Mouse (Mus musculus) layer of hippocampus, postnatal 25 days (tissue): ENCODE data around the gene Fndc7. TPM values are rescaled to one million over a fixed set of nuclear protein-coding genes. Genes with fewer than 3 reads are reported as not detected.

Experiments
- DNase-seq, 2 experiments: peaks; one replicate each; pipeline ENCODE4 v3.0.0; 2022; ENCODE audit warnings: mixed read lengths in 2 of 2, low spot score in 1 of 2; ENCODE audit errors: extremely low spot score in 1 of 2
- total RNA-seq, 2 experiments: library from RNA; stranded (reverse); gene quantifications; 2 replicates each; pipeline ENCODE4 v1.2.3; 2021

Fndc7 gene
- total RNA-seq, result under 1 TPM in 1 of 2 experiments, not detected in 1; 0.23 TPM

DNA sequence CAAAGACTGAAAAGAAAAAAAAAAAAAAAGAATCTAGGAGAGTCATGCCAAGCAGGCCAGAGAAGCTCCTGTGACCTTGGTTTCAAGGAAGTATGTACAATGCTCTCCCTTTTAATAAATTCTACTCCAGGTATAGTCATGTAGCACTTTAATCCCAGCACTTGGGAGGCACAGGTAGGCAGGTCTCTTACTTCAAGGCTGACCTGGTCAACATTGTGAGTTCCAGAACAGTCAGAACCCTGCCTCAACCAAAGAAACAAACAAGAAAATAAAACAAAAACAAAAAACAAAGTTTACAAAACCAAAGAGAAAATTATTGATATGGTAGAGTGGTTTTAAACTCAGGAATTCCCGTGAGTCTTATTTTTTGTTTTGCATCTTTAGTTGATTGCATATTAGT is at the start of gene Fndc7:
Fndc7 (minus strand) TSS at position 101 of the 400 bp plus-strand sequence.
- DNase-seq, result no peak

DNA sequence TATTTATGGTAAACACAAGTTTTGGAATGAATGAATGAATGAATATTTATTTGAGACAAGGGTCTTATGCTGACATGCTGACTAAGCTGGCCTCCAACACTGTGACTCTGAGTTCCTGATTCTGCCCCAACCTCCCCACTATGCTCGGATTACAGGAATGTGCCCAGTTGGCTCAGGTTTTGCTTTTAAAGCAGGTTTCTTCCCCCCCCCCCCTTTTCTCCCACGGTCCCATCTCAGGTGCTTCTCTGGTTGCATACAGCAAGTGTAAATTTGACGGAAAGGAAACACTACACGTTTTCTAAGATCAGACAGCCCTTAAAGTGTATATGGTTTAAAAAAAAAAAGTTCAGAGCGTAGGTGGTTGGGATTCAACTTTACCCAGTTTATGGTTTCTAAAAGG is 49.8 kb upstream of the Fndc7 start, which contains the start of gene Henmt1:
Henmt1 (plus strand) TSS at position 301 of the 400 bp plus-strand sequence.
- no peak for DNase-seq

DNA sequence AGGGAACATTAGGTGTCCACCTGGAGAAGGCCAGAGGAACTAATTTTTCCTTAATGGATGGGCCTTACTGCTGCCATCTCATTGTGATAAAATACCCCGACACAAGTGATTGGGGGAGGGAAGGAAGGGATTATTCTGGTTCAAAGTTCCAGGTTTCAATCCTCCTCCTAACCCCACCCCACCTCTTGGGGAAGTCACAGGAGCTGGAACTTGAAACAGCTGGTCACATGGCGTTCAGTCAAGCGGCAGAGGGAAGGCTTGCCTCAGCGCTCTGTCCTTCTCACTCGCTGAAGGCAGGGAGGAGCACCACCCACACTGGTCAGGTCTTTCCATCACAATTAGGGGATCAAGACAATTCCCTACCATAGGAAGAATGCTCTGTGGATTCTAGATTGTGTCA is 48.9 kb upstream of the Fndc7 start:
- no peak for DNase-seq

DNA sequence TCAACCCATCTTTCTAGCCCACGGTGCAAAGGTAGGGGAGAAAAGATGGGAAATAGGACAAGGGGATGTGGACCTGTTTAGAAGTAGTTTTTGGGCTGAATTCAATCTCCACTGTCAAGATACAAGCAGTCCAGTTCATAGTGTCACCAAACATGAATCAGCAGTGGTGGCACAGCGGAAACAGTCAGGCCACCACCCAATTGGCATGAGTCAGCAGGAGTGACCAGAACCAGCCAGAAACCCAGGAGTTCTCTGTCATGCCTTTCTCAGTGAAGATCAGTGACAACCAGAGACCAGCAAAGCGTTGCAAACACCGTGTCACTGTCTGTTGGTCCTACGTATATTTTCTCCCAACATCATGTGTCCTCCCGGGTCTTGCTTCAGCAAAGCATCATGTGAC is 43.7 kb upstream of the Fndc7 start:
- no peak for DNase-seq

DNA sequence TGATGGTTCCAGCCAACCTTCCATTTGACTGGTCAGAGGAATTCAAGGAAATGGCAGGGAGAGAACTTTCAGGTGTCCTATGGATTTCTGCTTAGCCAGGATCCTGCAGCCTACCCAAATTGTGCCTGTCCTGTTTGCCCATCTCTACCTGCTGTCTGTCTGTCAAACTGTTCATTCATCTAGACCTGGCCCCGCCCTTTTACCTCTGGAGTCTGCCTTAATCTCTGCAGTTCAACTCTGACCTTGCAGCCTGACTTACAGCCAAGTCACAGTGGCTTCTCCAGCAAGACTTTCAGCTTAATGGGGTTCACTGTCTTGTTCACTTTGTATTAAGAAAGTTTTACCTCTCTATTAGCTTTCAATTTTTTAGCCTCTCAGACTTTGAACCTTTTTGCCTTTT is 36.5 kb upstream of the Fndc7 start:
- no peak for DNase-seq

DNA sequence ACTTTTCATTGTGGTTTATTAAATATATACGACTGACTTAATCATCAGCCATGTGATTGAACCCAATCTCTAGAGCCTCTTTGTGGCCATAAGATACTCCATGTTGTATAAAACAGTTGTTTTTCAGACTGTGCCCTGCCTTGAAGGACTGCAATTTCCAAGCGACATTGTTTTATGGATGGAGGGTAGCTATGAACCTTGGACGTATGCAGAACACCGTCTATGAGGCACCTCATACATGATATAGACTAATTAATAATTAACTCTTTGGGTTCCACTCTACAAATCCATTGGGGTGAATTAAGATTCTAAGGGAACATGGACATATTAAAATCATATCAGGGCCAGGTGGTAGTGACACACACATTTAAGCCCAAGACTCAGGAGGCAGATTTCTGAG is 35.9 kb upstream of the Fndc7 start:
- DNase-seq, result no peak

DNA sequence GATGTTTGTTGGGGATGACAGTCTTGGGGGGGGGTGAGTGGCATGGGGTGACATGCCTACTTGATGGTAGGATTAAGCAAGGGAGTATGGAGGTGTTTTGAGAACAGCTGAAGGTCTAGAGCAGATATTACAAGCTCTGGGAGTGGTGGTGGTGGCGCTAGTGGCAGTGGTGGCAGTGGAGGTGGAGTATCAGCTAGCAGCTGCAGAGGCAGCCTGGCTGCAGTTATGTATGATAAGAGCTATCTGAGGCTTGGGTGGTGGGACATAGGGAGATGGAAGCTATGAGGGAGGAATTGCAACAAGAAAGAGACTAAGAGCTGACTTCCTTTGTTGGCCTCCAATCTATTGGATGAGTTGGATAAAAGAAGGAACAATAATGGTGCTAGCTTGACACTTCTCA is 32.0 kb upstream of the Fndc7 start:
- no peak for DNase-seq

DNA sequence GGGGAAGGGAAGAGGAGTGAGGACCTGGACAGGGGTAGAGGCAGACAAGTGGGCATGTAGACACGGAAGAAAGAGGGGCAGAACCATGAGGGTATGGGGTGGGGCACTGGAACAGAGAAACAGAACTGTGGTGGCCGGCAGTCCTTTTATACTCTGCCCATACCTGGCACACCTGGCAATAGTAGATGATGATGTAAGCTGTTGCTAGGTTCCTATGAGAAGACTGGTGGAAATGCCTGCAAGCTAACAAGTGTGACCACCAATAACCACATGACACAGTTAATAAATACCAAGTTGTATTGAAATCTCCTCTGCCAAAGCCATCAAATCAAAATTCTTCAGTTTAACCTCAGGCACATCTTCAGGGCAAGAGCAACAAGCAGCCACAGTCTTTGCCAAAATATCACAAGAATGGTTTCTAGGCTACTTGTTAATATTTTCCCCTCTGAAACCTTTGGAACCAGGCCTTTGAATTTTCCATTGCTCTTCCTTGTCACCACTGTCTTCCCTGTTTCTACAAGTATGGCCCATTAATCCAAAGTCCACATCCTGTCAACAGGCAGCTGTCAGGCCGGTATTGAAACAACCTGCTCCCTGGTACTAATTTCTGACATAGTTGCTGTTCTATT is 30.7 kb upstream of the Fndc7 start:
- no peak for DNase-seq

DNA sequence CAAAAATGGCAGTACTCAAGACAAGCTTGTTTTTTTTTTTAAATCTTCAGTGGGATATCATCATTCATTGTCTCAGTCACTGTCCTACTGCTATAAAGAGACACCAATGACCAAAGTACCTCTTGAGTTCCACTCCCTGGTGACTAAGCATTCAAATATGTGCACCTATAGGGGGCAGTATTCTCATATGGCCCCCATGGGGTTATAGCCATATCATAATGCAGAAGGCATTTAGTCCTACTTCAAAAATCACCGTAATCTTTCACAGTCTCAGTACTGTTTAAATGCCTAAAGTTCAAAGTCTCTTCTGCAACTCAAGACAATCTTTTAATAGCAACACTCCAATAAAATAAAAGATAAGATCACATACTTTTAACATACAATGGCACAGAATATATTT is 29.0 kb upstream of the Fndc7 start:
- no peak for DNase-seq

DNA sequence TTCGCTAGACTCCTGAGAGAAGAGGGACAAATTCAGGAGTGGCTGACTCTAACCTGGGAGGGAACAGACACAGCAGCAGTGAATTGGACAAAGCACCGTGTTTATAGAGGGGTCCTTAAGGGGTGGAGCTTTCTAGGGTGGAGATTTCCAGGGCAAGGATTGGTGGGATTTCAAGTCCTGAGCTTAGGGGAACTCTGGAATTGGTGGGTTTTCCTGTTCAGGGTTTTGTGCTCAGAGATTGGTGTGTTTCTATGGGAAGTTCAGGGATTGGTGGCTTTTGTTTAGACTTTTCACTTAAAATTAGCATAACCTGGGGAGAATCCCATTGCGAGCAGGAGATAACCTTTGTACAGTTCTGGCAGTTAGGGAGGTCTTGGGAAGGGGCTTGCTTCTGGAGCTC is 28.2 kb upstream of the Fndc7 start:
- DNase-seq, result no peak

DNA sequence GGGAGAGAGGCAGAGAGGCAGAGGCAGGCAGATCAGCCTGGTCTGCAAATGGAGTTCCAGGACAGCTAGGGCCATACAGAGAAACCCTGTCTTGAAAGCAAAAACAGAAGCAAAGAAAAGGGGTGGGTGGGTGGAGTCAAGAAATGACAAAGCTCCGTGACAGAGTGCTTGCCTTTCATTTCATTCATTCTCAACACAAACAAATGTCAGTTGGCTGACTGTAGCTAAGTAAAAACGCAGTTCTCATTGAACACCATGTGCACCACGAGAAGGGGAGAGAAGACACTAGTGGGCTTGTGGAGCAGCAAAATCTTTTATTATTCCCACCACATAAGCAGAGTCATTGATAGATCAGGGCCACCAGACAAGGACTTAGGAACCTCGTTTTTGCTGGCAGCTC is 27.0 kb upstream of the Fndc7 start:
- DNase-seq, result no peak

DNA sequence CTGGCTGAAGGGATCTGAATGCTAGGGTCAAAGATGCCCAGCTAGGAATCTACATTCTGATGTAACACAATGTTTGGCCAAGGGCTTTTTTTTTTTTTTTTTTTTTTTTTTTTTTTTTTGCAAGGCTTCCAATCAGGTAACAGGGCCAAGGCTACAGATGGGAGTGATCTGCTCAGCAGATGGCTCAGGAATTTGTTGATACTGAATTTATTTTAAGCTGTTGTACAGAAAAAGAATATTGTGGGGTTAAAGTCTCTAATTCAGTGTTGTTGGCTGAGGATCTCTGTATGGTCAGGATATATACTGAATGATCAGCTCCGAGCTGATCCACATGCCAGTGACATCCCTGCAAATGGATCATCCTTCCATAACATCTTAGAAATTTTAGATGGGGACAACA is 26.2 kb upstream of the Fndc7 start:
- peak in 1 of 2 experiments; percentile 43 for DNase-seq

DNA sequence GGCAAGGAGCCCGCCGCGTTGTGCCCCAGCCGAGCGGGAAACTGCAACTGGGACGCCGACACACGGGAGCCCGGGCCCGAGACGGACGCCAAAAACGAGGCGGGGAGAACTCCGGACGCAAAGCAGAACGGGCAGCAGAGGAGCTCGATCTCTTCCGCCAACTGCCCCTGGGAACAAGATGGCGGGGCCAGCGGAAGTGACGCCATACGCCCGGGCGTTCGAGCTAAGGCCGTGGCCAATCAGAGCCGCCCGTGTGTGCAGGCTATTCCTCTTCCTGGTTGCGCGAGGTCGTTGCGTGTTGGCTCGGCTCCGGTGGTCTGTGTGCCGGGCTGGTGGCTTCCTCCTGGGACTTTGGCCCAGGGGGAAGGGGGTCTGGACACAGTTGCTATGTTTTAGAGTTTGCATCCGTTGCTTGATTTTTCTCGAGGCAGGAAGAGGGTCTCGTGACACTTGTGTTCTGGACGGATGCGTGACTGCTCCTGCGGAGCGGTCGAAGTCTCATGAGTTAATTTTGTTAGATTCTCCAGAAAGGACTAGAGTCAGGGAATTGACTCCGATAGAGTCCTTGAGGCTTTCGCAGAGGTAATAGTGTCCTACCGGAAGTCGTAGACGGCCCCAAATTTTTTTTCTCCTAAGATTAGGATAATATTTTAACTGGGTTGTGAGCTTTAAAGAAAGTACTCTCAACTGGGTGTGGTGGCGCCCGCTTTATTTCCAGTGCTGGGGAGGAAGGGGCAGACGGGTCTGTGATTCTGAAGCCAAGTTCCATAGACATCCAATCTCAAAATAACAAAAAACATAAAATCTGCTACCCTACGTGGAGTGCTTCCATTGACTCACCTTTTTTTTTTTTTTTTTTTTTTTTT is 22.0 kb upstream of the Fndc7 start, which contains the start of gene Prpf38b:
Prpf38b (minus strand) TSS at position 180 of the 866 bp plus-strand sequence.
- DNase-seq, result peak; percentile 86

DNA sequence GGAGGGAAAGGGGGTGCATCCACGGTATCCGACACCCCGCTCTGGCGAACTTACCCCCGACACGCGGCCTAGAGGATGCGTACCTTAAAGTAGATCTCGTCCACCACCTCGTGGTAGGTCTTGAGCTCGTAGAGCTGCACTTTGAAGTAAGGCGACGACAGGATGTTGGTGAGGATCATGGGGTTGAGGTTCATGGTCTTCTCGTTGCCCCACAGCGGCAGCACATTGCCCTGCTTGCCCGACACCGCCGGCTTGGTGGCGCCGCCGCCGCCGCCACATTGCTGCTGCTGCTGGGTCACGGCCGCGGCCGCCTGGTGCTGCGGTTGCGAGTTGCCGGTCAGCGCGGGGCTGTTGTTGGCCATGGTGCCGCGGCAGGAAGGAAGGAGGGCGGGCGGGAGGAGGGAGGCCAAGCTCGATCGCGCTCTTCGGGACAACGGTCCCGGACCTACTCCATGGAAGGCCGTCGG is 21.3 kb upstream of the Fndc7 start:
- peak; percentile 20 to 41 for DNase-seq

DNA sequence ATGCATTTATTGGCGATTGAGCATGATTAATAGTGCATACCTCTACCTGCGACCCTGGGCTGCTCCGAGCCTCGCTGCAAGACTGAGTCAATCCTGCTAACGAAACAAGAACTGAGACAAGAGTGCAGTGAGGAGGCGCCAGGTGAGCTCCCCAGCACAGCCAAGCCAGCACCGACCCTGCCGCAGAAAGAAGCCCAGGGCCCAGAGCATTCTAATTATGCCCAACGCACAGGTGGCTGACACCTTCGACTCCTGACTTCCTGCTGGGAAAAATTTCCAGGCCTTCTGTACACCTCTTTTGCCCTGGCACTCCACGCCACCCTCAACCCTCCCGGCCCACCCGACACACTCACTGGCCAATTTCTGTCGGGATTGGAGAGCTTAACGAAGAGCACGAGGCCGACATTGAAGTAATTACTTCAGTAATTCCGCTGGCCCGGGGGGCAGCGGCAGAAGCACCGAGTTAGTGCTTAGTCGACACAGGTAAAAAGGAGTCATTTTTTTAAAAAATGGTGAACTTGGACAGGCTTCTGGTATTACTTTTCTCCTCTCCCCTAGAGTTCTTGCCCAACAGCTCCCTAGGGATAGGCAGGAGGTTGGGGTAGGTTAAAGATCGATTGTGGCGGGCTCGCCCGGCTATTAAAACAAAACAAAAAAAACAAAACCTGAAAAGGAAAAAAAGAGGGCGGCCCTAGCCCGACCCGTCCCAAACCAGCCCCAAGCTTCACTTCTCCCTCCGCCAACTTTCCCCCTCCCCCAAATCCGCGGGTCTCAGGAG is 20.7 kb upstream of the Fndc7 start:
- DNase-seq, result no peak

DNA sequence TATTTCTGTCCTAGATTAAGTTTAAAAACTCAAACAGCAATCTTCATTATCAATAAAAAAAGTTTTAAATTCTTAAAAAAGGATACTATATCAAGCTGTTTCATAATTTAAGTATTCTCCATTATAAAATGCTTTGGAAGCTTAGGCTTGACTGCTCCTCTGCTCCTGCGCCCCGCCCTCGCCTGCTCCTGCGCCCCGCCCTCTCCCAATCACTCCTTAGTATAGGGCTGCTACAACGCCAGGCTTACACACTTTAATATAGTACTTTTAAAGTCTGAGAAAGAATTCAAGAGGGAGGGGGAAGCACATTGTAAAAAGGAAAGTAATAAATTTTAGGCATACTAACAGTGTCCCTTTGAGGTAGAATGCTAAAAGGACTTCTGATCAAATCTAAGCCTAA is 13.1 kb upstream of the Fndc7 start:
- no peak for DNase-seq

DNA sequence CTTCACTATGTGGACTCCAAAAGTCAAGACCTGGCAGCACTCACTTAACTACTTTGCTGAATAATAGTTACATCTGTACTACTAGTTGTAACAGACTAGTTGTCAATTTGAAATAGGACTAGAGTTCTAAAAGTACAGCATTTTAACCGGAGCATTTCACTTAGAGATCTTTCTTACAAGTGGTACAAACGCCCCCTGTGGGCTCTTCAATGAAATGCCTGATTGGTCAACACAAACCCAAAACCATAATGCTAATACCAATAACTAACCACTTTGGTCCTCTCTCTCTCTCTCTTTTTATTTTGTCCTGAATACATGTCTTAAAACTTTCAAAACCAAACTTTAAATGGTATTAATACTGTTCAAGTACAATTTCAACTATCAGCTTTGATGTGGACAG is 12.2 kb upstream of the Fndc7 start:
- no peak for DNase-seq

DNA sequence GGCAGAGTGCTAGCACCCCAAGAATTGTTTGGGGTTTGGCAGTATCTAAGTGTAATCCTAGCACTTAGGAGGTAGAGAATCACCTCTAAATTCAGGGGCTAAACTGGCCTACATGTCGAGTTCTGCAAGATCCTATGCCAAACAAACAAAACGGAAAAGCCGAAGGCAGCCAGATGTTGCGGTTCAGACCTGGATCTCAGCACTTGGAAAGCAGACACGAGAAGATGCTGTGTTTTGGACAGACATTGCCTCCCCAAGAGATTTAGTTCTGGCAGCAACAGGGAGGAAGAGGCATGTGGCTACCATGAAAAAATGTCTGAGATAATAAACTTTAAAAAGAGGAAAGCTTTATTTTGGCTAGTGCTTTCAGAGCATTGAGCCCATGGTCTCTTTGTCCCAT is 10.9 kb upstream of the Fndc7 start:
- no peak for DNase-seq

DNA sequence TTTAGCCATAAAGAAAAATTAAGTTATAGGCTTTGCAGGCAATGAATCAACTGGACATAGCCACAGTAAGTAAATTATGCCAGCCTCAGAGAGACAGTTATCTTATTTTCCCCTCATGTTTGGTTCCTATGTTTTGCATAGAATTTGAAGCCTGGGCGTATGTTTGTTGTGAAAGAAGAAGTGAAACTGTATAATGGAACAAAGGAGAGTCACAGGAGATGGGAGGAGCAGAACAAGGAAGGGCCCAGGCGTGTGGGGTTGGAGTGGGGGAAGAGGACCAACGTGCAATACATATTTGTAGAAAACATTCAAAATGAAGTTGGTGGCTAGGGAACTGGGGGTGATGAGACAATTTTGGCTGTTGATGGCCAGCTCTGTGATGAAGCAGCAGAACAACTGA is 10.3 kb upstream of the Fndc7 start:
- no peak for DNase-seq

DNA sequence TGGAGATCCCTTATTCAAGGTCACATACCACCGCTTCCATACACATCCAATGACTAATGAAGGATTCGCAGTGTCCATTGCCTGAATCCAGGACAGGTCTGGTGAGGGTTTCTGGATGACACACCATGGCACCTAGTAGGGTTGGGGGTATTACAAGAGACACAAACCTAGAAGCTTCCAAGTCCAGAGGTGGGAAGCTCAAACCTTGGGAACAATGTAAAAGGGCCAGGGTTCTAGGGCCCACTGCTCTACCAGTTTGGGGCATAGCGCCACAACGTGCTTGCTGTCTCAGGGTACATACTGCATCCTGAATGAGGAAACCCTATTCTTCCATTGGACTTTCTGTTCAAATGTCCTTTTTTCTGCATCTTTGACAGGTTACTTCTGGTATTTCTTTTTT is 8.8 kb upstream of the Fndc7 start:
- no peak for DNase-seq

DNA sequence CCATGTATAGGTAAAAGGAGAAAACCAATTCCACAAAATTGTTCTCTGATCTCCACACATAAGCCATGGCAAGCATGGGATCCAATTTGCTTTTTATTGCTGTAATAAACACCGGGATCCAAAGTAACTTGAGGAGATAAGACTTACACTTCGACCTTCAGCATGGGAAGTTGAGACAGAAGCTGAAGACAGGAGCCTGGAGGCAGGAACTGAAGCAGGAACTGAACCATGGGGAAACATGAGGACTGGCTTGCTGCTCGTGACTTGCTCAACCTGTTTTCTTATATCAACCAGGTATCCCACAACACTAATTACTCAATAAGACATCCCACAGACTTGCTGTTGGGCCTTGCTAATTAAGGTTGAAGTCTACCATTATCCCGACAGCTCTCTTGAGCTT is 3.1 kb upstream of the Fndc7 start:
- DNase-seq, result no peak
